8 mouse cellular contexts compared by ENCODE assay signal in the genomic region with DNA sequence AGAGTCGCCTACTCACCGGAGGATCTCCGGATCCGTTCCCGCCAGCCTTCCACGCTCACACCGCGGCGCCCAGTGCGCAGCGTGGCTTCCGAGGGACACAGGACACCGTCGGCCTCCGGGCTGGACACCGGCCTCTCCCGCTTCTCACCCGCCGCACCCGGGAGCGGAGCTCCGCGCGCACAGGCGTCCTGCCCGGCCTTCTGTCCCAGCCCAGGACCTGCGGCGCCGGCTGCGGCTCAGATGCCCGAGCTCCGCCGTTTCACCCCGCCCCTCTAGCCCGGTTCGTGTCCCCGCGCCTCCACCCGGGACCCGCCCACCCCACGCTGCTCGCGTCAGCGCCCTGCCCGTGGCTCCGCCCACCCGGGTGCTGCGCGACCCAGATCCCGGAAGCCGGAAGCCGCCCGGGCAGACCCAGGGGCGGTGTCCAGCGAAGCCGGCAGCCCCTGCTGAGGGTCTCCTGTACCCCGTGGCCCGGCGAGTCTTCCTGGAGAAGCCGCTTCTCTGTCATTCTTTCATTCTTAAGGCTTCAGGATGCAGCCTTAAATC. TPM values are rescaled to one million over a fixed set of nuclear protein-coding genes. Genes with fewer than 3 reads are reported as not detected.
DNase-seq lines count a peak whose midpoint lies in the region; ATAC-seq and TF ChIP-seq lines count a peak whose summit lies in the region.

A gene (minus strand): TSS at position 272 of the 546 bp plus-strand sequence.

- no peaks in the 10 kb centered on the region for H3K36me3 ChIP-seq in hindbrain, embryonic 11.5 days (ENCODE audit: control insufficient read depth, insufficient read depth, low read length)

- H3K4me1 ChIP-seq in hindbrain, embryonic 11.5 days (replicated peaks; ENCODE audit: control insufficient read depth, insufficient read depth, low read length): no peaks in the 10 kb centered on the region

- ATAC-seq in Patski: peak; percentile 88
- ATAC-seq in hindbrain, embryonic 11.5 days (ENCODE audit: low FRiP score): peak; percentile 97

- no peak for DNase-seq in Patski (ENCODE audit: low read depth, low spot score)
- peak; percentile 88 for DNase-seq in cerebellum, adult 9-11 months
- DNase-seq in frontal cortex, adult 2 months (ENCODE audit: extremely low spot score in 1 of 2, low spot score in 1 of 2): peak; percentile 42 to 81
- peak; percentile 93 for DNase-seq in hindbrain, embryonic 11.5 days (ENCODE audit: low spot score)
- DNase-seq in layer of hippocampus, postnatal 25 days (ENCODE audit: extremely low spot score in 1 of 2, low spot score in 1 of 2): peak; percentile 77 to 83
- peak; percentile 91 for DNase-seq in lung, postnatal 25 days (ENCODE audit: low spot score)
- DNase-seq in retina, adult 2 months (ENCODE audit: low read depth, low spot score): peak; percentile 74
- DNase-seq in thymus, postnatal 25 days: peak; percentile 92

- WGBS in hindbrain, embryonic 11.5 days: 0% methylated on average over 46 of the region's 60 CpGs

- H3K27ac ChIP-seq in hindbrain, embryonic 11.5 days (ENCODE audit: low read depth, low read length): peak within 1 kb of the TSS; percentile 60

- TF ChIP-seq CTCF in Patski (IDR thresholded peaks at IDR 0.05): no peak

- CTCF ChIA-PET in Patski (lab: Charles Lee): interaction anchor here (1.1 to 1.5 kb wide), 2 partner anchors 36 to 79 kb away, joined by 3 read pairs; no protein-coding TSS in a partner anchor

- POLR2A ChIA-PET in Patski (lab: Charles Lee): interaction anchor here (1.3 kb wide), 1 partner anchor 23 kb away, joined by 3 read pairs; no protein-coding TSS in a partner anchor

- H3K4me2 ChIP-seq in hindbrain, embryonic 11.5 days (replicated peaks; ENCODE audit: low read depth, low read length): peak within 1 kb of the TSS; percentile 77

- H3K27me3 ChIP-seq in Patski: no peaks in the 10 kb centered on the region
- no peaks in the 10 kb centered on the region for H3K27me3 ChIP-seq in hindbrain, embryonic 11.5 days (ENCODE audit: control insufficient read depth, insufficient read depth, low read length)

- H3K9me3 ChIP-seq in hindbrain, embryonic 11.5 days (ENCODE audit: control insufficient read depth, low read length): no peaks in the 10 kb centered on the region

- in situ Hi-C loops in Patski (cut with MboI; ENCODE audit: low pct_unique_long_range_greater_than_20kb): no loop called here

- H3K9ac ChIP-seq in hindbrain, embryonic 11.5 days (ENCODE audit: low read depth, low read length): peak within 1 kb of the TSS; percentile 84

- H3K4me3 ChIP-seq in hindbrain, embryonic 11.5 days (ENCODE audit: low read depth, low read length): peak within 1 kb of the TSS; percentile 76

RNA-seq across cellular contexts. Expression of the gene that starts here (rescaled TPM):
- polyA plus RNA-seq in Patski (2021): 1.4 TPM
- 1.7 and 2.0 TPM in 2 replicates for polyA plus RNA-seq in frontal cortex, adult 2 months (2012; rRNA removed)
- polyA plus RNA-seq in hindbrain, embryonic 11.5 days (2014; fragmentation: Nextera tagmentation; extraction: Ambion mirVana): 9.7 and 10.9 TPM in 2 replicates
- total RNA-seq in layer of hippocampus, postnatal 25 days (2021): 1 to 10 TPM; 1.9 to 2.2 TPM
